Mouse (Mus musculus) intestine, embryonic 14.5 days (tissue): ENCODE measurements around the gene Krt36. TPM values are rescaled to one million over a fixed set of nuclear protein-coding genes. Genes with fewer than 3 reads are reported as not detected.

Experiments
- ATAC-seq: fragments of 200-750 bp; cut with Nextera tagmentation; replicated peaks from 2 replicates; pipeline ENCODE4 v1.8.0; 2017; ENCODE audit warnings: low read depth, moderate number of reproducible peaks, moderate TSS enrichment, moderate library complexity; ENCODE audit not compliant: low FRiP score, low TSS enrichment
- DNase-seq: peaks from one replicate; pipeline ENCODE4 v3.0.0-alpha.2; 2018; ENCODE audit warnings: low spot score
- H3K27ac ChIP-seq: fragments of 300-500 bp; sonication (generic); 2 replicates; pipeline ENCODE4 v1.5.1; 2014; ENCODE audit warnings: low read depth, mild to moderate bottlenecking, control low read depth
- H3K27me3 ChIP-seq: fragments of 300-500 bp; sonication (generic); replicated peaks from 2 replicates; pipeline ENCODE4 v1.6.1; 2014; ENCODE audit warnings: low read length, control low read depth; ENCODE audit not compliant: control insufficient read depth, insufficient read depth
- H3K36me3 ChIP-seq: fragments of 300-500 bp; sonication (generic); 2 replicates; pipeline ENCODE4 v1.6.1; 2014; ENCODE audit warnings: low read length, control low read depth; ENCODE audit not compliant: control insufficient read depth, insufficient read depth
- H3K4me1 ChIP-seq: fragments of 300-500 bp; sonication (generic); replicated peaks from 2 replicates; pipeline ENCODE4 v1.6.1; 2014; ENCODE audit warnings: low read length, control low read depth, mixed read lengths; ENCODE audit not compliant: control insufficient read depth, insufficient read depth
- H3K4me2 ChIP-seq: fragments of 300-500 bp; sonication (generic); 2 replicates; pipeline ENCODE4 v1.6.1; 2014; ENCODE audit warnings: low read length
- H3K4me3 ChIP-seq: fragments of 300-500 bp; sonication (generic); 2 replicates; pipeline ENCODE4 v1.5.1; 2014; ENCODE audit warnings: low read depth, low read length, control low read depth, mixed read lengths
- H3K9ac ChIP-seq: fragments of 300-500 bp; sonication (generic); 2 replicates; pipeline ENCODE4 v1.6.1; 2014; ENCODE audit warnings: mild to moderate bottlenecking, low read length
- H3K9me3 ChIP-seq: fragments of 300-500 bp; sonication (generic); 2 replicates; pipeline ENCODE4 v1.6.1; 2016; ENCODE audit warnings: low read length, control low read depth; ENCODE audit not compliant: control insufficient read depth
- WGBS: fragments of 180-500 bp; shearing (Covaris S2); extraction: QIAGEN DNeasy Blood & Tissue Kit; methylation state at CpG from one replicate; pipeline ENCODE4 v1.1.7; 2014; 5-methylcytosine and 5-hydroxymethylcytosine counted together
- polyA plus RNA-seq: library from polyadenylated mRNA; unstranded; fragments of >200 nt; fragmentation: Nextera tagmentation; extraction: Ambion mirVana; gene quantifications from 2 replicates; pipeline ENCODE4 v1.2.1, GENCODE M21; 2014

Krt36 gene
- polyA plus RNA-seq, 1 experiment from 2014 or later, result 0.11 TPM

DNA sequence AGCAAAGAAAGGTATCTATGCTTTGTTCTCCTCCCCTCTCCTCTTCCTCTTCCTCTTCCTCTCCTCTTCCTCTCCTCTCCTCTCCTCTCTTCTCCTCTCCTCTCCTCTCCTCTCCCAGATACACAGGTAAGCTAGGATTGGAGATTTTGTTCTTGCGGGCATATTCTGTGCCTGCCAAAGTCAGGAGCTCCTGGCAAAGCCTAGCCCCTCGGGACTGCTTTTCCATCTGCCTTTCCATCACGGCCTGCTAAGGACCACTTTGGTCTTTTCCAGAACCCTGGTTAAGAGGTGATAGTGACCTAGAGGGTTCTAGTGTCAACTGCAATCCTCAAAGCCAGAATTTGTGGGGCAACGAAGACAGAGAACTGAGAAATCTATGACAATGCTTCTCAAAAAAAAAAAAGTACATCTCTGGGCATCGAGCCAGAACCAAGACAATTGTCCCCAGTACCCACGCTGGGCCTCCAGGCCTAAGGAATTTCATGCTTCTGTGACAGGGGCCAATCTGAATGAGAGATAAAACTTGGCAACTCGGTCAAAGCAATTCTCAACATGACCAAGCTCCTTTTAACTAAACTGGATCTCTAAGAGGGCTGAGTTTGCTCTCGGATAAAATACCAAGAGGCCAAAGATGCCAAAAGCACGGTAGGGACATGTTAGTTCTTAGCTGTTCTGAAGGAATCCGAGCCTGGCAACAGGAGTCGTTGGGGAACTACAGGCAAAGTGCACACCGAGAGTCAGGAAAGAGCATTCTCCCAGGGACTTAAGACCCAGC is 39.0 kb downstream of the Krt36 start:
- H3K27ac ChIP-seq, result no peak overlapping the region
- H3K4me3 ChIP-seq, result no peak overlapping the region
- no peaks in the 10 kb centered on the region for H3K9me3 ChIP-seq
- H3K4me2 ChIP-seq, result no peak overlapping the region
- no peaks in the 10 kb centered on the region for H3K36me3 ChIP-seq
- H3K9ac ChIP-seq, result no peak overlapping the region
- ATAC-seq, result no peak
- no peaks in the 10 kb centered on the region for H3K4me1 ChIP-seq
- no peak for DNase-seq
- WGBS, result 82% methylated on average over 12 of the region's 12 CpGs
- H3K27me3 ChIP-seq, result no peaks in the 10 kb centered on the region

DNA sequence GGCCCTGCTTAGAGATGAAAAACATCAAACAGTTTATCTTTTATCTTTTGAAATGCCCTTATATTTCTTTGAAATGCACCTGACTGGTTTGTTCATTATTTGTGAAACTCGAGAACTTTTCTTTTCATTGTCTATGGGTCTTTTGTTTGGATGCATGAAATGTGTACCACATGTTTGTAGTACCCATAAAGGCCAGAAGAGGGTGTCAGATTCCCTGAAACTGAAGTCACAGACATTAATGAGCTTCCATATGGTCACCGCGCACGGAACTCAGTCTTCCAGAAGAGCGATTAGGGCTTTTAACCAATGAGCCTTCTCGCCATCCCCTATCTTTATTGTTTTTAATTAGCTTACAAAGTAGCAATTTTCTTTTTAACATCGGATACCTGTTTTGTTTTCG is 46.6 kb downstream of the Krt36 start:
- Histone ChIP-seq H3K27ac (no peak overlapping the region), H3K9me3 (no peaks in the 10 kb centered on the region), H3K4me3 (no peak overlapping the region), H3K4me2 (no peak overlapping the region), H3K9ac (no peak overlapping the region), H3K27me3 (no peaks in the 10 kb centered on the region), H3K4me1 (no peaks in the 10 kb centered on the region), H3K36me3 (no peaks in the 10 kb centered on the region)
- ATAC-seq (no peak), DNase-seq (no peak)
- WGBS, result 72% methylated on average over 8 of the region's 8 CpGs

DNA sequence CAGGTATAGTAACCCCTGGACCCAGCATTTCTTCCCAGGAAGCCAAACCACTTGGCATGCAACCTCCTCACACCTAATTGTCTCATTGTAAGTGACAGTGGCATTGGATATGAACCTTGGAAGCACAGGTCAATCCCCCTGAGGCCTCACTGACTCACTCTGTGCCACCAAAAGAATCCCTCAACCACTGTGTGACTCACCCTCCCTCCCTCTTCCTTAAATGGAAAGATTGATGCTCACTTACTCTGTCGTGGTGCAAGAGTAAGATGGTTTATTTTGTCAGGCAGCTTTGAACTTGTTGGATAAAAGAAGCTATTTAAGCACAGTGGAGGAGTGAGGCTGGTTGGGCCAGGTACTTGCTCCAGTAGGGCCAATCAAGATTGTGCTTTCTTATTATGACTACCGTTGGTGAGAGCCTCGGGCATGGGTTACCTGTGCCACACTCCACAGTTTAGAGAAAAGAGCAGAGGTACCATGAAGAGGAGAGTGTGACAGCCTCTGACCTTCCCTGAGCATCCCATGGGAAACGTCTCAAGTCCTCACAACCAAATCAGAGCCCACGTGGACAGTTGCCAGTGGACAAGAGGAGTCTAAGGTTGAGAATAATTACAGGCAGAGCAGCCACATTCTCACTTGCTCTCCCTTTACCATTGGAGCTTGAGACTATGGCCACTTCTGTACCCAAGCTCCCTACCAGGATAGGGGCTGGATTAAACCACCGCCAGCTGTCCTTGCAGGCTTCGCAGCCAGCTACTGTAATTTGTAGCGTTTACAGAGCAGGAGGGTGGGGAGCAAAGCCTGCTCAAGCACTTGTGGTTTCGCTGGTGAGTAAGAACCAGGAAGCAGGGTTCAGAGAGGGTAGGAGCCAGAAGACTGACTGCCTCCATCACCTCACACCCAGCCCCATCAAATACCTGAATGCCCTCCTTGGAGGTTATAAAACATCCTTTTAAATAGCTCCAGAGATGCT is 49.5 kb downstream of the Krt36 start:
- no peaks in the 10 kb centered on the region for H3K36me3 ChIP-seq
- 61% methylated on average over 9 of the region's 9 CpGs for WGBS
- H3K9me3 ChIP-seq, result no peaks in the 10 kb centered on the region
- H3K4me1 ChIP-seq, result no peaks in the 10 kb centered on the region
- no peak for ATAC-seq
- H3K9ac ChIP-seq, result no peak overlapping the region
- peak; percentile 45 for DNase-seq
- H3K4me3 ChIP-seq, result no peak overlapping the region
- H3K27ac ChIP-seq, result no peak overlapping the region
- no peak overlapping the region for H3K4me2 ChIP-seq
- no peaks in the 10 kb centered on the region for H3K27me3 ChIP-seq

Other genes starting within 250 kb of the Krt36 start
- not detected in 2 replicates for gene Gm11568, start 247.7 kb downstream of the Krt36 start, polyA plus RNA-seq
- not detected in 2 replicates for gene Gm11559, start 241.2 kb downstream of the Krt36 start, polyA plus RNA-seq
- gene Krtap9-1, start 232.2 kb downstream of the Krt36 start, polyA plus RNA-seq, result not detected in 2 replicates
- not detected in 2 replicates for gene Gm11567, start 226.4 kb downstream of the Krt36 start, polyA plus RNA-seq
- not detected in 2 replicates for gene Krtap31-1, start 197.7 kb downstream of the Krt36 start, polyA plus RNA-seq
- not detected in 2 replicates for gene Gm11565, start 190.9 kb downstream of the Krt36 start, polyA plus RNA-seq
- not detected in 2 replicates for gene Krtap31-2, start 169.3 kb downstream of the Krt36 start, polyA plus RNA-seq
- gene Krtap9-5, start 157.2 kb downstream of the Krt36 start, polyA plus RNA-seq, result not detected in 2 replicates
- not detected in 2 replicates for gene Krtap29-1, start 126.6 kb downstream of the Krt36 start, polyA plus RNA-seq
- gene Krtap16-1, start 119.0 kb downstream of the Krt36 start, polyA plus RNA-seq, result not detected in 2 replicates
- gene Krtap17-1, start 111.6 kb downstream of the Krt36 start, polyA plus RNA-seq, result not detected in 2 replicates
- gene Krt33a, start 89.4 kb downstream of the Krt36 start, polyA plus RNA-seq, result not detected in 2 replicates
- gene Krt33b, start 75.8 kb downstream of the Krt36 start, polyA plus RNA-seq, result 0.11 TPM in 1 of 2 replicates, not detected in the other
- not detected in 2 replicates for gene Krt34, start 64.1 kb downstream of the Krt36 start, polyA plus RNA-seq
- gene Krt31, start 55.1 kb downstream of the Krt36 start, polyA plus RNA-seq, result not detected in 2 replicates
- not detected in 2 replicates for gene Krt32, start 17.4 kb downstream of the Krt36 start, polyA plus RNA-seq
- gene Krt35, start 9.4 kb downstream of the Krt36 start, polyA plus RNA-seq, result not detected in 2 replicates
- 0.11 TPM in 1 of 2 replicates, not detected in the other for gene Krt13, start 15.9 kb upstream of the Krt36 start, polyA plus RNA-seq
- gene Krt15, start 30.3 kb upstream of the Krt36 start, polyA plus RNA-seq, result 1.3 TPM in 2 replicates
- 359 and 374 TPM in 2 replicates for gene Krt19, start 43.0 kb upstream of the Krt36 start, polyA plus RNA-seq
- not detected in 2 replicates for gene Krt9, start 87.6 kb upstream of the Krt36 start, polyA plus RNA-seq
- gene Krt14, start 101.9 kb upstream of the Krt36 start, polyA plus RNA-seq, result 5.7 and 6.0 TPM in 2 replicates
- not detected in 2 replicates for gene Krt16, start 143.3 kb upstream of the Krt36 start, polyA plus RNA-seq
- gene Krt17, start 155.4 kb upstream of the Krt36 start, polyA plus RNA-seq, result 8.7 and 9.9 TPM in 2 replicates
- not detected in 2 replicates for gene Krt42, start 164.2 kb upstream of the Krt36 start, polyA plus RNA-seq
- 1,995 and 2,009 TPM in 2 replicates for gene Eif1, start 214.3 kb upstream of the Krt36 start, polyA plus RNA-seq
- 3.2 TPM in 1 of 2 replicates, not detected in the other for gene Gast, start 228.8 kb upstream of the Krt36 start, polyA plus RNA-seq